Mouse (Mus musculus) T-helper 1 cell (primary cell): ENCODE data around the gene Sema4g.
"Not testable (repeated sequence)": the region's sequence is repeated elsewhere in the genome, so short reads cannot be mapped to it uniquely, and the experiment has no call there.

Source experiments
- in situ Hi-C: fragments of 300-600 bp; cut with MboI, MseI; formaldehyde crosslinking; loops from one replicate; pipeline ENCODE4 v1.15.1; 2025; ENCODE audit warnings: high pct_unique_total_duplicates

The Sema4g gene

GRCm38 (mm10) chr19:45023993-45024392 is 35.1 kb downstream of the Sema4g start:
- in situ Hi-C loops, result no loop called here

- in situ Hi-C loops, result no loop called here
Measured at GRCm38 (mm10) chr19:45024775-45025174, 35.9 kb downstream of the Sema4g start.

- in situ Hi-C loops, result no loop called here
Measured at GRCm38 (mm10) chr19:45025937-45026568, 37.2 kb downstream of the Sema4g start.

DNA sequence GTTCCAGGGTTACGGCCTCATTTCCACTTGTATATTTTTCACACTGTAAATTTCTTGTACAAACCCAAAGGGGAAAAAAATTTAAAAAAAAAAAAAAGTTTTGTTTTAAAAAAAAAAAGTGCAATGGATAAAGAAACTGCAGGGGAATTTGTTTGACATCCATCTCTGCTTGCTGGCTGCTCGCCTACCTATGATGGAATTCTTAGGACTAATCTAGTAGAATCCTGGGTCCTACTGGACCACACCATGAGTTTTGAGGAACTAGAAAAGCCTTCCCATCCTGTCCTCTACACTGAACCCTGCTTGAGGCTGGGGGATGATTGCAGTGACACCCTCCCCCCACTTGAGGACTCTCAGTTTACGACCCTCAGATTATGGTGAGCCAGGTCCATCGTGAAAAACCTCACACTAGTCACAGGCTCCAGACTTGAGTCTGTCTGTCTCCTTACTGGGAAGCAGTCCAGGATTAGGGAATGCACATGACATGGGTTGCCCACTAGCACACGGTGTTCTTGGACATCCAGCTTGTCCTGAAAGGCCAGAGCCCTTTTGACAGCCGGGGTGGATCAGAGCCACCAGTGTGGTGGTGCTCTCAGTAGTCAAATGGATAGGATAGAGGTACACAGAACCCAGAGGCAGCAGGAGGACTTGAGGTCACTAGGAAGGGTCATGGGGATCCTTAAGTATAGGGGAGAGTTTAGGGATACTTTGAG is 38.2 kb downstream of the Sema4g start:
- in situ Hi-C loops, result no loop called here

DNA sequence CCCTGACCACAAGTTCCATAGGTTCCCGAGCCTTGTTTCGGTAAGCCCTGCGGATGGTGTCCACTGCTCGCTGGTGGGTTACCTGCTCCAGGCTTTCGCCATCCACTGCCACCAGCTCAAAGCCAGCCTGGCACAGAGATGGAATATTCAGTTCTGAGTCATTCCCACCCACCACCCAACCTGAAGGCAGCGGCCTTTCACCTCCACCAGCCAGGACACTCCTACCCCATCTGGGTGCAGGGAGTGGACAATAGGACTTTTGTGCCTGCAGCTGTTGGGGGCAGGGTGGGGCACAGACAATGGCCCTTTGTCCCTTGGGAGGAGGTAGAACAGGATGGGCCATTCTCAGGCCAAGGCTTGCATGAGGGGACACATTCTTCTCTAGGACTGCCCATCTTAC is 38.9 kb downstream of the Sema4g start:
- in situ Hi-C loops, result no loop called here

DNA sequence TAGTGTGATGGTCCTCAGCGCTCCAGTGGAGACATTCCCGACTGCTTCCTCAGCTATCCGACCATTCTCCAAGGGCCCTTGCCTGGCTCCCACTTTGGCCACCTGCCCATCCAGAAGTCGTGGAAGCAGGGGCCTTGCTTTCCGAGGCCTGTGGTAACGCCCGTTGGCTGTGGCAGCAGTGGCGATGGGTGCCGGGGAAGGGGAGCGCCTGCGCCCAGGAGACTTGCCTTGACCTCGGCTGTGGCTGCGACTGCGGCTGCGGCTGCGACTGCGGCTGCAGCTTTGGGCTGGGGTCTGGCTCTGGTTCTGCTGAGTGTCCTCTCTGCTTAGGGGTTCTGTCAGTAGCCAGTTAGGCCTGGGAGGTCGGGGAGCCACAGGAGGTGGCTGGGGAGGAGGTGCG is 39.8 kb downstream of the Sema4g start:
- in situ Hi-C loops, result no loop called here

DNA sequence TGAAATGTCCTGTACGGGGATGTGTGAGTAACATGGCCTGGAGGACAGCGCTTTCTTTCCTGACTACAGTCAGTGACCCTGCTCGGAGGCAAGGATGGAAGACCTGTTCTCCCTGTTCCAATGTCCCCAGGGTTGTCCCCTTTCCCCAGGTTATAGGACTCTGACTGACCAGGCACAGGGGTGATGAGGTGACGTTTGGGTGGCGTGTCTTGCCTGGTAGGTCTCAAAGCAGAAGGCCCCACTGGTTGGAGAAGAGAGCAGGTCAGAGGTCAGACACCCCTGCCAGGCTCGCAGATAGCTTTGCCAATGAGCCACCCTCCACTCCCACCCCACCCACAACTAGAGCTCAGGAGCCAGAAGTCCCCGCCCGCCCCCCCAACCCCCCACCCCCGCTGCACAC is 40.7 kb downstream of the Sema4g start:
- in situ Hi-C loops, result no loop called here

DNA sequence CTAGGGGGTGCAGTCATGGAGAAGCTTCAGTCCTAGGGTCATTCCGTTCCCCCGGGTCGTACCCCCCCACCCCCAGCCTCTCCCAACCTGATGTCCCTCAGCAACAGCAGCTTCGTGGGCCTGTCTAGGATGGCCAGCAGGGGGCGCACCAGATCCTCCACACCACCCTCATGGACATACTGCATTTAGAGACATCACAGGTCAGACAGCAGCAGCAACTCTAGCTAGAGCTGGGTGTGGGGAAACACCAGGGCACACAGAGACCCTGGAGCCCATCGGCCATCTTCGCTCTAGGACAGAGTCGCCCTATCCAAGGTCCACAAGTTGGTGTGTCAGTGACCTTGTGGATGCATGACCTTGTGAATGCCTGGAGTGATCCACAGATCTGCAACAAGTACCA is 41.2 kb downstream of the Sema4g start:
- in situ Hi-C loops, result no loop called here

DNA sequence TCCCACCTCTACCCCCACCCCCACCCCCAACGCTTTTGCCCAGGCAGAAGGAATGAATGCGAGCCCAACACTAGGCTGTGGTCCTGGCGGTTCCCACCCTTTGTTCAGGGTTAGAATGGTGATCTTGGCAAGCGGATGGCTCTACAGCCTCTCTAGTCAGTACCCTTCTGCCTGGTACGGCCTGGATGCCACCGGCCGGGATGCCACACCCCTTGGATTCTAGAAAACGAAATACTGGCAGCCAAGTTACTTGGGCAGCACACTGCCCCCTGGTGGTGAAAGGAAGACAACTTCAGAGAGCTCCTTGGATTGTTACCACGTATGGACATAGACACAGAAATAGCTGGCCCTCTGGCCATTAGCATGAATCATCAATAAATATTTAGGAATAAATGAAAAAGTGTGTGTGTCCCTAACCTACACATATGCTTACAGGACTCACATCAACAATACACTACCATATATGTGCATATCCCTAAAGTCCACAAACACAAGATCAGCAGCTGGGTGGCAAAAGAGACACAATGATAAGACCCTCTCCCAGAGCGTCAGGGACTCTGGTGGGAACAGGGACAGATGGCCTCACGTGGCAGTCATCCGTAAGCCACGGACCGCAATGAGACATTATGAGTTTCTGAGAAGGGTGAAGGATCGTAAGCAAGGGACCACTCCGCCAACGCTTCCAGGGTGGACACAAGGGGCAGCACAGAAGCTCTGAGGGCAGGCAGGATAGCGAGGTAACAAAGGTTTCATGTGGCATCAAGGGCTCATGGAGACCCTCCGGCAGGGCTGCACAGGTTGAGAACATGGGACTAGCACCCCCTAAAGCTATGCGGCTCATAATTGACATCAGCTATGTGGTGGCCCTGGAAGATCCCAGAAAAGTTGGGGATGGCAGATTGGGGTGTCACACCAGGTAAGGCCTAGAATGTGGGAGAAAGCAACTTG is 42.1 kb downstream of the Sema4g start:
- in situ Hi-C loops, result no loop called here

- in situ Hi-C loops, result no loop called here
Measured at GRCm38 (mm10) chr19:45031780-45032179, 42.9 kb downstream of the Sema4g start.

GRCm38 (mm10) chr19:45032570-45033332 is 43.9 kb downstream of the Sema4g start:
- in situ Hi-C loops, result no loop called here

GRCm38 (mm10) chr19:45036867-45037266 is 48.0 kb downstream of the Sema4g start:
- in situ Hi-C loops, result no loop called here

- in situ Hi-C loops, result not testable (repeated sequence)
Measured at GRCm38 (mm10) chr19:45038198-45038597, 49.3 kb downstream of the Sema4g start.

DNA sequence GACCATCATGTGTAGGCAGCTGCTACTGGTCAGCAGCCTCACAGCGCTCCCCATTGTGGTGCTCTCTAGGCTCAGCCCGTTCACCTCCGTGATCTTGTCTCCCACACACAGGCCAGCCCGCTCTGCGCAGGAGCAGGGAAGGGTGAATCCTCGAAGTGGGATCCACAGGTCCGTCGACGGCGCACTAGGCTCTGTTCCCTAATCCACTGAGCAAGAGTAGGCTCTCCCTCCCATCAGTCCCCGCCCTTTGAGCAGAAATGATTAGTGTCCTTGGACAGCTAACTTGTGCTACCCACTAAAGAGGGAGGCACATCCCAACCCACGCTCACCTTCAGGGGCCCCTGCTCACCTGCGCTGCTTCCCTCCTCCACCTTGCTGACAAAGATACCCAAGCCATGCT is 51.3 kb downstream of the Sema4g start:
- in situ Hi-C loops, result no loop called here

DNA sequence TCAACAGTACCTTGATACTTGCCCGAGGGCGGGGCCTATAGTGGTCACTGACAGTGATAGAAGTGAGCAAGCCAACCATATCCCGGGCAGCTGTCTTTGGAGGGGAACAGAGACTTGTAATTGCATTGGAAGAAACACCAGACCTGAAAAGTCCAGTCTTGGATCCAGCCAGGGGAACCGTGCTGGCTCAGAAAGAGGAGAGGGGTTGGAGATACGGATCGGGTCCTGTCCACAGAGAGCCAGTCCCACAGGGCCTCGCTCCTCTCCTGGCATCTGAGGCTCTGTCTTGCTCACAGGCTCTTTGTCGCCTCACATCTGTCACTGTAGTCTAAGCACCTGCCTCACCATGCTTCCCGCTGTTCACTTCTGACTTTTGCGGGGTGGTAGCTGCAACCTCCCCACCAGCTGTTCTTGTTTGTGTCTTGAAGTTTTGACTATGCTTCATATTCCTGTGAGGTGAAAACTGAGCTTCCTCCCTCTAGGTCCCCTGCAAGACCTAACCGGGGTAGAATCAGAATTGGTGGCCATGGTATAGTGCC is 55.6 kb downstream of the Sema4g start:
- in situ Hi-C loops, result no loop called here

DNA sequence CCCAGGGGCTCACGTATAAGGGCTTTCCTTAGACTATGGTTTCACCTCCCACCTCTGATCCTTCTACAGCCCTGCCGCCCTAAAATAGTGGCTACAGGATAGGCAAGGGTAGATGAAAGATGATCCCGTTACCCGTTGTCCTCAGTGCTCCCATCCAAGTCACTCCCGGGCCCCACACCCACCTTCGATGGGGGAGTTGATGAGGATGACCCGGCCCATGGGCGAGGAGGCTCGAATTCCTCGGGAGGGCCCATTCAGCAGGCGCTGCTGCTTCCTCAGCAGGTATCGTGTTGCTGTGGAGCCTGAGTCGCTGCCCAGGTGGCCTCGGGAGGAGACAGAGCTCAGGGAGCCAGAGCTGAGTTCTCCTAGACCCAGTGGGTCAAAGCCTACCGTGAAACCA is 56.3 kb downstream of the Sema4g start:
- in situ Hi-C loops, result loop anchor here (5.0 kb wide), 1 partner anchor 38 kb away; the partner anchor contains the start of genes Mrpl43 and Twnk

DNA sequence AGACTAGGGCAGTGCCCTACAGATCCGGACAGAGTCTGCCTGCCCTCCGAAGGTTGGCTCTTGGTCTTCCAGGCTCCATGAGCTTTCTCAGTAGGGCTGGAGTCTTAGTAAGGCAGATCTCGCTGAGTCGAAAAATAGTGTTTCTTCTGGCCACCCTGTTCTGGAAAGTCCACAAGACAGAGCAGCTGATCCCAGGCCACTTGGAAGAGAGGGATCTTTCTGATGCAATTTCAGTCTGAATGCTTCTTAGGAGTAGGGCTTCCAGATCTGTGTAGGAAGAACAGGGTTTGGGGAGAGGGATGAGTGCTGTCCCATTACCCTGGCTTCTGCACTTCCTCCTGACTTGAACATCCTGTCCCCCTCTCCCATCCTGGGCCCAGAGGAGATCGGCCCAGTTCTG is 56.8 kb downstream of the Sema4g start, which contains the start of gene Pdzd7:
Gene Pdzd7, minus strand, starts transcription at position 67 of the 400 bp plus-strand sequence.
- in situ Hi-C loops, result loop anchor here (5.0 kb wide), 1 partner anchor 38 kb away; the partner anchor contains the start of genes Mrpl43 and Twnk

DNA sequence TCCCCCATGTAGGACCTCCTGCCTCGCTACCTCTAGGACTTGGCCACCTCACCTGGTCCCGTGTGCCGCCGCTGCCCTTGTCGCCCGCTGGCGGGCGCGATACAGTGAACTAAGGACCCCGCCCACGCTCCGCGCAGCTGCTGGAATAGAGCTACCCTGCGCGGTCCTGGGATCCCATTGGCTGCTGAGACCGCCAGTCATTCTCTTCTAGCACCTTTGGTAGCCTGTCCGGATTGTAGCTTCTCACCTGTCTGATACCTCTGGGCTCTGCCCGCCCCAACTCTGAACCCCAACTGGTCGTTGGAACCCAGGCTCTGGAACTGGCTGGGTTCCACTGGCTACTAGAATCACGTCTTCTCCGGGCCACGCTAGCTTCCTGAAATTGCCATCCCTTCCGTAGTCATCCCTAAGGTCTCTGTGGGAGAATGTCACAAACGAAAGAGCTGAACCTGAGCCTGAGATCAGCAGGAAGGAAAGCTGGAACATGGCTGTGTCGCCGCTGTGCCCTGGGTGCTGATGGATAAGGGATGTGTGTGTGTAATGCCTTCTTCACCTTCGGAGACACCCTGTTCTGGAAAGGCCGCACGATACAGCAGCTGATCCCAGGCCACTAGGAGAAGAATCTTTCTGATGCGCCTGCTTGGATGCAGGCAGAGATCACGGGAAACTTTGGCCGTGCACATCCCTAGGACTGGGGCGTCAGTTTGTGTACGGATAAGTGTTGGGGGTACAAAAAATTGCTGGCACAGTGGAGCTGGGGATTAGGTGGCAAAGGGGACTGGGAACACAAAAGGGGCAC is 57.8 kb downstream of the Sema4g start:
- in situ Hi-C loops, result loop anchor here (5.0 kb wide), 1 partner anchor 39 kb away; the partner anchor contains the start of genes Mrpl43 and Twnk

- in situ Hi-C loops, result loop anchor here (5.0 kb wide), 1 partner anchor 40 kb away; the partner anchor contains the start of genes Mrpl43 and Twnk
Measured at GRCm38 (mm10) chr19:45047417-45047934, 58.6 kb downstream of the Sema4g start, which contains the start of gene Sfxn3. Gene Sfxn3, plus strand, starts transcription at chr19:45047503.
